Mouse (Mus musculus) heart, embryonic 13.5 days (tissue): ENCODE data around the gene Erap1. TPM values are rescaled to one million over a fixed set of nuclear protein-coding genes. Genes with fewer than 3 reads are reported as not detected.

Source experiments
- ATAC-seq: fragments of 200-750 bp; cut with Nextera tagmentation; 2 replicates; pipeline ENCODE4 v1.8.0; 2017; ENCODE audit warnings: moderate TSS enrichment; ENCODE audit not compliant: insufficient number of reproducible peaks, low FRiP score, low TSS enrichment; ENCODE audit errors: extremely low read depth
- H3K27ac ChIP-seq: fragments of 300-500 bp; sonication (generic); replicated peaks from 2 replicates; pipeline ENCODE4 v1.5.1; 2015; ENCODE audit warnings: moderate library complexity, mild to moderate bottlenecking, inconsistent platforms
- H3K27me3 ChIP-seq: fragments of 300-500 bp; sonication (generic); replicated peaks from 2 replicates; pipeline ENCODE4 v1.6.1; 2015; ENCODE audit warnings: mild to moderate bottlenecking, inconsistent platforms
- H3K36me3 ChIP-seq: fragments of 300-500 bp; sonication (generic); 2 replicates; pipeline ENCODE4 v1.6.1; 2015; ENCODE audit warnings: mild to moderate bottlenecking, inconsistent platforms
- H3K4me1 ChIP-seq: fragments of 300-500 bp; sonication (generic); 2 replicates; pipeline ENCODE4 v1.6.1; 2015; ENCODE audit warnings: inconsistent platforms
- H3K4me2 ChIP-seq: fragments of 300-500 bp; sonication (generic); 2 replicates; pipeline ENCODE4 v1.6.1; 2015; ENCODE audit warnings: inconsistent platforms, mild to moderate bottlenecking, moderate library complexity
- H3K4me3 ChIP-seq: fragments of 300-500 bp; sonication (generic); 2 replicates; pipeline ENCODE4 v1.5.1; 2015; ENCODE audit warnings: moderate library complexity, mild to moderate bottlenecking, inconsistent platforms
- H3K9ac ChIP-seq: fragments of 300-500 bp; sonication (generic); 2 replicates; pipeline ENCODE4 v1.6.1; 2015; ENCODE audit warnings: inconsistent platforms, mild to moderate bottlenecking, moderate library complexity
- H3K9me3 ChIP-seq: fragments of 300-500 bp; sonication (generic); 2 replicates; pipeline ENCODE4 v1.6.1; 2016; ENCODE audit warnings: inconsistent platforms
- WGBS: fragments of 180-500 bp; shearing (Covaris S2); methylation state at CpG from one replicate; pipeline ENCODE4 v1.1.7; 2015; ENCODE audit warnings: mixed read lengths; 5-methylcytosine and 5-hydroxymethylcytosine counted together
- polyA plus RNA-seq: library from polyadenylated mRNA; unstranded; fragments of >200 nt; fragmentation: Nextera tagmentation; extraction: Ambion mirVana; gene quantifications from 2 replicates; pipeline ENCODE4 v1.2.1, GENCODE M21; 2015

The Erap1 gene
- polyA plus RNA-seq, 1 experiment from 2014 or later, result 11.3 TPM

- peaks cover 73% of the 10 kb centered on the region for H3K36me3 ChIP-seq
- no peaks in the 10 kb centered on the region for H3K4me1 ChIP-seq
- H3K9me3 ChIP-seq, result no peaks in the 10 kb centered on the region
- no peaks in the 10 kb centered on the region for H3K27me3 ChIP-seq
- 85% methylated on average over 5 of the region's 5 CpGs for WGBS
- no peak overlapping the region for H3K27ac ChIP-seq
- no peak overlapping the region for H3K9ac ChIP-seq
- H3K4me3 ChIP-seq, result no peak overlapping the region
- no peak for ATAC-seq
- H3K4me2 ChIP-seq, result no peak overlapping the region
These were observed 56.3 kb downstream of the Erap1 start for GRCm38 (mm10) chr13:74695497-74696193.

GRCm38 (mm10) chr13:74696225-74696624 lies 56.9 kb downstream of the Erap1 start:
- Histone ChIP-seq H3K4me1 (no peaks in the 10 kb centered on the region), H3K27ac (no peak overlapping the region), H3K27me3 (no peaks in the 10 kb centered on the region), H3K4me2 (no peak overlapping the region), H3K36me3 (peaks cover 73% of the 10 kb centered on the region), H3K9me3 (no peaks in the 10 kb centered on the region), H3K4me3 (no peak overlapping the region), H3K9ac (no peak overlapping the region)
- no peak for ATAC-seq
- WGBS, result 58% methylated on average over 3 of the region's 3 CpGs

DNA sequence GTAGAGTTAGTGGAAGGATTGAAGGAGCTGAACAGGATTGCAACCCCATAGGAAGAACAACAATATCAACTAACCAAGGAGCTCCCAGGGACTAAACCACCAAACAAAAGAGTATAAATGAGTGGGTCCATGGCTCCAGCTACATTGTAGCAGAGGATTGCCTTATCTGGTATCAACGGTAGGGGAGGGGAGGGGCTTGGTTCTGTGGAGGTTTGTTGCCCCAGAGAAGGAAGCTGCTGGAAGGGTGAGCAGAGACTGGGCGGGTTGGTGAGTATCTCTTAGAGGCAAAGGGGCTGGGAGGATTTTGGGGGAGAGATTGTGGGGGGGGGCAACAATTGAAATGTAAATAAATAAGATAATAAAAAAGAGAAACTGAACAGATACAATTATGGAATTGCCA lies 79.6 kb downstream of the Erap1 start:
- WGBS, result 69% methylated on average over 2 of the region's 2 CpGs

GRCm38 (mm10) chr13:74733726-74734125 lies 94.4 kb downstream of the Erap1 start:
- Histone ChIP-seq H3K4me3 (no peak overlapping the region), H3K27me3 (no peaks in the 10 kb centered on the region), H3K9me3 (no peaks in the 10 kb centered on the region), H3K4me1 (peaks cover 5% of the 10 kb centered on the region), H3K4me2 (no peak overlapping the region), H3K27ac (no peak overlapping the region), H3K36me3 (peaks cover 78% of the 10 kb centered on the region), H3K9ac (no peak overlapping the region)
- WGBS, result 90% methylated on average over 4 of the region's 4 CpGs
- ATAC-seq, result no peak

More for the DNA sequence above, 79.6 kb downstream of the Erap1 start:
- H3K27ac ChIP-seq, result no peak overlapping the region
- no peak overlapping the region for H3K9ac ChIP-seq
- ATAC-seq, result no peak
- H3K4me1 ChIP-seq, result no peaks in the 10 kb centered on the region
- H3K4me2 ChIP-seq, result no peak overlapping the region
- peaks cover 78% of the 10 kb centered on the region for H3K36me3 ChIP-seq
- H3K9me3 ChIP-seq, result no peaks in the 10 kb centered on the region
- no peaks in the 10 kb centered on the region for H3K27me3 ChIP-seq
- no peak overlapping the region for H3K4me3 ChIP-seq

- H3K36me3 ChIP-seq, result peaks cover 77% of the 10 kb centered on the region
These were observed 96.5 kb downstream of the Erap1 start for GRCm38 (mm10) chr13:74735834-74736233.

DNA sequence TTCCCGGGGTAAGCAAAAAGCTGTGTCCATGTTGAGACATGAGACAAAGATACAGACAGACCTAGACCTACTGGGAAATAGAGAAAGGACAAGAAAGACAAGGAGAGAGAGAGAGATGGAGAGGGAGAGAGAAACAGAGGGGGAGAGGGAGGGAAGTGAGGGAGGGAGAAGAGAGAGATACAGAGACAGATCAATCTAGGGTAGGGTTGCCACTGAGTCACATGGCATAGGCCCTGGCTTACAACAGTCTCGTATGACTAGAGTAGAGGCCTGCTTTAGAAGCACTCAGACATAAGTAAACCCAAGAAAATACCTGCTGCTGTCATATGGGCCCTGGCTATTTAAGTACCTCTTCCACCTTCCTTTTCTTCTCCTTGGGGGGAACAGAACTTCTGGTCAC lies 97.0 kb downstream of the Erap1 start:
- WGBS, result 66% methylated on average over 2 of the region's 2 CpGs
- H3K36me3 ChIP-seq, result peaks cover 80% of the 10 kb centered on the region
- no peaks in the 10 kb centered on the region for H3K9me3 ChIP-seq
- H3K9ac ChIP-seq, result no peak overlapping the region
- ATAC-seq, result no peak
- peak overlapping the region; percentile 6; the same call in 1 of the 2 replicates for H3K27ac ChIP-seq
- no peak overlapping the region for H3K4me3 ChIP-seq
- no peak overlapping the region for H3K4me2 ChIP-seq
- H3K27me3 ChIP-seq, result no peaks in the 10 kb centered on the region
- peaks cover 5% of the 10 kb centered on the region for H3K4me1 ChIP-seq

More at GRCm38 (mm10) chr13:74735834-74736233, 96.5 kb downstream of the Erap1 start:
- WGBS, result 31% methylated on average over 5 of the region's 5 CpGs
- peaks cover 5% of the 10 kb centered on the region for H3K4me1 ChIP-seq
- H3K4me3 ChIP-seq, result no peak overlapping the region
- ATAC-seq, result peak; percentile 25; the same call in 1 of the 2 replicates
- H3K27ac ChIP-seq, result peak overlapping the region; percentile 6; the same call in 1 of the 2 replicates
- H3K9ac ChIP-seq, result no peak overlapping the region
- no peaks in the 10 kb centered on the region for H3K9me3 ChIP-seq
- no peak overlapping the region for H3K4me2 ChIP-seq
- H3K27me3 ChIP-seq, result no peaks in the 10 kb centered on the region

Other genes with a start within 250 kb of the Erap1 start
- gene Zfp72, start 248.7 kb upstream of the Erap1 start, polyA plus RNA-seq, result 3.1 and 3.8 TPM in 2 replicates
- gene Ftl1-ps1, start 239.9 kb upstream of the Erap1 start, polyA plus RNA-seq, result 79.1 and 99.5 TPM in 2 replicates
- gene Zfp825, start 145.6 kb upstream of the Erap1 start, polyA plus RNA-seq, result 12.7 and 15.2 TPM in 2 replicates
- 47.3 and 53.6 TPM in 2 replicates for gene Cast, start 169.2 kb downstream of the Erap1 start, polyA plus RNA-seq